Mouse (Mus musculus) G1E (cell line): ENCODE measurements around the gene Iglon5.

ENCODE experiments used
- CTCF ChIP-seq: IDR thresholded peaks from 2 replicates; pipeline ENCODE4 v1.5.1; 2012; ENCODE audit warnings: low read depth, low read length, inconsistent platforms, mixed read lengths
- GATA1 ChIP-seq: IDR thresholded peaks from 2 replicates; pipeline ENCODE4 v1.6.1; 2012; ENCODE audit warnings: borderline replicate concordance, low read length, inconsistent platforms, mixed read lengths
- POLR2AphosphoS5 ChIP-seq: IDR thresholded peaks from 2 replicates; pipeline ENCODE4 v1.6.1; 2012; ENCODE audit warnings: low read depth, low read length, inconsistent platforms; ENCODE audit not compliant: insufficient replicate concordance

- TF ChIP-seq CTCF (no peak), GATA1 (no peak), POLR2AphosphoS5 (no peak)
These were observed 35.5 kb downstream of the Iglon5 start for GRCm38 (mm10) chr7:43454371-43454770.
